Mouse (Mus musculus) urinary bladder, postnatal 10 days (tissue): ENCODE measurements around the gene Gas2l3.

Experiments used
- DNase-seq: peaks from one replicate; pipeline ENCODE4 v3.0.0; 2022; ENCODE audit warnings: low spot score

Gas2l3 gene

GRCm38 (mm10) chr10:89395321-89395720, 48.4 kb downstream of the Gas2l3 start:
- no peak for DNase-seq

- no peak for DNase-seq
These were observed 51.1 kb downstream of the Gas2l3 start for GRCm38 (mm10) chr10:89392687-89393086.

DNA sequence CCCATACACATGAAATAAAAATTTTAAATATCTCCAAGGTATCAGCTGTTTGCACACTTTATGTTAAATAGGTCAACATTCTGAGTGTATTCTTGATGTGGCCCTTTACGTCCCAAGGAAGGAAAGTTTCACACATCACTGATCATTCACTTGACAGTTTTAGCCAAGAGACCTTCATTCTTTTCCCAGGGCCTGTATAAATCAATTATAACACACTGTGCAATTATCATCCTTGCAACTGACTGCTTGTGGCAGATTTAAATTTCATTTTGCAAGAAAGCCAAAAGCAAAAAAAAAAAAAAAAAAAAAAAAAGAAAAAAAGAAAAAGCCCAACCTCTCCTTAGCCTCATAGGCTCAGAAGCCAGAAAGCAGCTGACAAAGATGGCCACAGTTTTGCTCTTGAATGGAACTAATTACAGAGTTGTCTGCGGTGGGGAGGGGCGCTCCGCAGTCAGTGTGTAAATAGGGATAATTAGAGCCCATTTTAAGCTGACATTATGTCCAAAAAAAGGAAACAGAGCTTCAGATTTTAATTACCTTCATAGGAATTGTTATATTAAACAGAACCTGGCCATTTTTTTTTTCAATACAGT, 52.1 kb downstream of the Gas2l3 start:
- DNase-seq: no peak

GRCm38 (mm10) chr10:89386461-89386860, 57.3 kb downstream of the Gas2l3 start:
- DNase-seq: no peak

- peak; percentile 41 for DNase-seq
These were observed 60.3 kb downstream of the Gas2l3 start for GRCm38 (mm10) chr10:89383462-89383861.

- no peak for DNase-seq
These were observed 66.0 kb downstream of the Gas2l3 start for GRCm38 (mm10) chr10:89377750-89378149.

DNA sequence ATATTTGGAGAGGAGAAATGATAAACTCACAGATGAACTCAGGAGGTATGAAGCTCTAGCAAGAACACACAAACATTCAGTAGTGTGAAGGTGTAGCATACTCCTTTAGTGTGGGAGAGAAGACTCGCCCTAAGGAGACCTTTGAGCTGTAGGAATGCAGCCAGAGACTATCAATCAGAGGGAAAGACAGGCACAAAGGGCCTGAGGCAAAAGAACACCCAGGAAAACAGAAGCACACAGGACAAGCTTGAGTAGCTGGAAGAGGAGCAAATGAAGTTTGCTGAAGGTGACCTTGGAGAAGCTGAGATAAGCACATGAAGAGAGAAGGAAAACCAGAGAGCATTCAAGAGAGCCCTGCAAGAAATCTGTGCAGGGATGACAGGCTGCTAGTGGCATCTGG, 73.7 kb downstream of the Gas2l3 start:
- DNase-seq: no peak

DNA sequence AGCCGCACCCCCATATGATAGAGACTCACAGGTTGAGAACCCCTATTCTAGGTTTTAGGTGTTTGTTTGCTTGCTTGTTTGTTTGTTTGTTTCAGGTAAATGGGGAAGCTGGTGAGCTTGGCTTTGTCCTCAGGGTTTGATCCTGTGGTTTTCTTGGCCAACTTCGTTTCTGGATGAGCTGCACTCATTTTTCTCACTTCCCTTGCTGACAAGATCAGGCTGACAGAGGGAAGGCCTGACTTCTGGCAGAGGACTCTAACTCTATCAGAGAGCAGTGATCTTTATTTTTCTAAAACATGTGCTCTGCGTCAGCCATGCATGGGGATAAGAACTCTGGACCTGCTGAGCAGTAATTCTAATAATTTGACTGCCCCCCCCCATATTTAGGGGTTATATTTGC, 84.8 kb downstream of the Gas2l3 start:
- no peak for DNase-seq
